Mouse (Mus musculus) gastrocnemius, postnatal 4 days (tissue): Measurements from ENCODE around the gene Rhof. TPM values are rescaled to one million over a fixed set of nuclear protein-coding genes. Genes with fewer than 3 reads are reported as not detected.
A peak's percentile ranks its signal among the peaks of the same experiment; 100 is the strongest.

ENCODE experiments used
- DNase-seq, 2 experiments: peaks; one replicate each; pipeline ENCODE4 v3.0.0; 2021 to 2022; ENCODE audit warnings: low spot score in 2 of 2, mixed read lengths in 2 of 2
- total RNA-seq, 2 experiments: library from RNA; stranded (reverse); gene quantifications; 2 replicates each; pipeline ENCODE4 v1.2.3; 2021

Rhof gene
- total RNA-seq, 2 experiments from 2014 or later = 0.91 to 0.93 TPM

DNA sequence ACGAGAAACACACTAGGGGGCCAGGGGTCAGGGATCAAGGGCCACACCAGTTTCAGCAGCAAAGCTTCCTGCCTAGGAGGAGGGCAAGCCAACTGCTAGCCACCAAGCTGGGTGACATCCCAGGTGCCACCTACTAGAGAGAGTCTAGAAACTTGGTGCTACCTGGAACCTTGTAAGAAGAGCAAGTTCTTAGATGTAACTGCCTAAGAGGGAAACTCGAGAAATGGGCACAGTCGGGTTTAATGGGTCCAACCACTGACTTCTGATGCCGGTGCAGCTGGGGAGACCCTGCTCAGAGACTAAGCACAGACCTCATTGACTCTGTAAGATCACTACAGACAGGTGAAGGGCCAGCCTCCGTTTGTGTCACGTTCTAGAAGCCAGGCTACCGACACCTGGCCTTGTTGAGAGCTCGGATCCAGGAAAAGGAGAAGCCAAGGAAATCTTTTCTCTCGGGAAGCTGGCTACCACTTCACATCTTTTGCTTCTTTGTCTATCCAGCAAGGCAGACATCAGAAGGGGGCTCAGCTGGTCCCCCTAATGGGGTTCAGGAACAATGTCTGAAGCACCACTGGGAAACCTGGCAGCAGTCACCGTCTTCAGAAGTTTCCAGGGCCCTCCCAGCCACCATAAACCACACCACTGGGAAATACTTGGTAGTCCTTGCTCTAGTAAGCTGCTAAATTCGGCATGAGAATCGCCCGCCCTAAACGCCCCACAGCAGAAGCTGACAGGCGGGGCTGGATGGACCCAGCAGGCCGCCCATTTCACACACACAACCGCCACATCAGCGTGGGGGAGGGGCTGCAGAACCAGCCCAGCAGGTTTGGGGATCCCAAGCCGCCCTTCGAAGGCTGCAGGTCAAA, 4.8 kb upstream of the Rhof start:
- peak; percentile 76 to 90 for DNase-seq

DNA sequence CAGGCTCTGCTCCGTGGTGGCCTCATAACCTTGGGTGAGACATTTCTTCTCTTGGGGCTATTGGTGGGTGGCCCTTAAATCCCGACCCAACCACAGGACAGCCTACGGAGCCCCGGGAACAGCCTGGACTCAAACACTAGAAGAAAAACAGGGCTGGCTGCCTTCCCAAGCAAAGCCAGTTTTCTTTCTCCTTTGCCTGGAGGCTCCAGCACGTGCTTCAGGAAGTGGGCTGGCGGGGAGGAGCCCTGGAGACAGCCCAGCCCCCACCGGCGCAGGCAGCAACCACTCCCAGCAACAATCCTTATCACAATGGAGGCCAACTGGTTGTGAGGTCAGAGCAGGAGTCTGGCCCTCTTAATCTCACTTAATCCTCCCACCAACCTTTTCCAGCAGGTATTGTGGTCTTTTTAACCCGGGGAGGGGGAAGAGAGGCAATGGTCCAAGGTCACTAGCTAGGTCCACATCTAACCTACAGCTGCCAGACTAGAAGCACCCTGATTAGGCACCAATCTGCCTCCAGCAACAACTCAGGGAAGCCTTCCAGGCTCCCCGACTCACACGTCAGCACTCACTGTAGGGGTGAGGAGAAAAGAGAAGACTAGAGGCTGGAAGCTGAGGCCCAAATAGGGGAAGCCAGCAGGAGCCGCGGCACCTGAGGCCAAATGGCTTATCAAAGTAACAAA, 4.0 kb upstream of the Rhof start:
- peak; percentile 78 to 92 for DNase-seq

DNA sequence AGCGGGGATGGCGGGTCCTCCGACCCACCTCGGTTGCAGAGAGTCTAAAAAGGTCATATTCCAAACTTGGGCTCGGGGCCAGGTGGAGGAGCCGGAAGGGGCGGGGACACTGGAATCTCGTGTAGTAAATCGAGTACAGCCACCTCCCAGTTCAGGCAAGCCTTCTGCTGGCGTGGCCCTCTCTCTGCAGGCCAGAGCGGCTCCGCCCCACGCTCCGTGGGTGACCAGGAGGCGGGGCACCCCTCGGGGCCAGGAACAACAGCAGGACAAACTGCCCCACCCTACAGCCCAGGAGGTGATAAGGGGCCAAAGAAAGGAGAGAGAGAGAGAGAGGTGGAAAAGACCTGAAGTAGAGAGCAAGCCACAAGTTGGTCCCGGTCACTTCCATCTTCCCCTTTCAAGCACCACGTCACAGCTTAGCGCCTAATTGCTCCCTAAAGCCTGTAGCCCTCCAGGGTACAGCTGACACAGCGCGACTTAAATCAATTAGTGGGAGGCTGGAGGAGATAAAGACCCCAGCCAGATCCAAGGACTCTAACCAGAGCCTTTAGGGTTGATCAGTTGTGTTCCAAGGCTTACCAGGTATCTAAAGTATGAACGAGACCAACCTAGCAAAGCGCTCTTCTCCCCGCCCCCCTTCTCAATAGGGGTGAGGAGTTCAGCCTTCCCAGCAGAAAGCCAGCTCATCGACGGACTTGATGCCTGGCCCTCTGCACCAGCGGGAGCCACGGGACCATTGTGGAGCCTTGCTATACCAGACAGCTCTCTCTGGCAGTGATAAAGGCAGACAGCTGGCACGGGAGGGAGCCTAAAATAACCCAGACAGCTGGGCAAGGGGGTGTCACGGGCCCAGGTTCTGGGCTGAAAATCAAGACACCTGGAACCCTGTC, 3.2 kb upstream of the Rhof start:
- DNase-seq = peak; percentile 78 to 90

GRCm38 (mm10) chr5:123134875-123135382, 2.4 kb upstream of the Rhof start:
- DNase-seq = no peak

DNA sequence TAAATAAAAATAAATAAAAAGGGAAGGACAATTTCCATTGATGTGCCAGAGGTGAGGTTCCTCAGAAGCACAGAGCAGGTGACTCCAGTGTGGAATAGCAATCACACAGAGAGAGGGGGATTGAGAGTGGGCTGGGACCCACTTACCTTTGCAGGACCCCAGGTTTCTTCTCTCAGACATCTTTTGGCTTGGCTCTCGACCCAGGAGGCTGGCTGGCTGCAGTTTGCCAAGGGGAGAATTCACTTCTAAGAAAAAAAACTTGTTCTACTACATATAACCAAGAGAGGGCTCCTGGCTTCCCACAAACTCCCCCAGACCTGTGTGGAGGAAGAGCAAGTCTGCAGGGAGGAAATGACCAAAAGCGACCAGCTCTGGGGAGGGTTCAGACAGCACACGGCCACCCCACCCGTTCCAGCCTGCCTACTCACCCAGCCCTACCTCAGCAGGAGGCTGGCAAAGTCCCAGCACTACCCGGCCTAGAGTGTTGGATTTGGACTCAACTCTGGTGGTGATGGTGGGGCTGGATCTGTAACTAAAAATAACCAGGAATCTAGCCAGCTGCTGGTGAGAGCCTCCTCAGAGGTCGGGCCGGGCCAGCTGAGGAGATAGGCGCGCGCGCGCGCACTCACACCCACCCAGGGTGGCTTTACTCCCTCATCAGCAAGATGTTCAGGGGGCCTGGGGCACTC, 1.8 kb upstream of the Rhof start:
- peak in 1 of 2 experiments; percentile 71 for DNase-seq

DNA sequence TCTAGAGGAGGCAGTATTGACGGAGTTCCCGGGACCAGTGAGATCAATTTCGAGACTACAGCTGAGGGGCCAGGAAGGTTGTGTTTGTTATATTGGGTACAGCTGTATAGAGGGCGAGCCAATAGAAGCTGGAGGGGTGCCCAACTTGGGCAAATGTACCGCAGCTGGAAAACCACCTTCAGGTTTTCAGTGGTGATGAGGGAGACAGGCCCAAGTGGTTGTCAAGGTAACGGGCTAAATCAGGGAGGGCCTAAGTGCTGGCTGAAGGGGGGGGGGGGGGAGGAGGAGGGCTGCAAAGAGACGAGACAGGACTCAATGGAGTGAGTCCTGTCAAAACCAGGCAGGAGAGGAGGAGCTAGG, 1.3 kb upstream of the Rhof start:
- peak in 1 of 2 experiments; percentile 53 for DNase-seq

- peak; percentile 81 to 86 for DNase-seq
These were observed 741 bp upstream of the Rhof start for GRCm38 (mm10) chr5:123133083-123133783.

- no peak for DNase-seq
These were observed 1.7 kb downstream of the Rhof start for GRCm38 (mm10) chr5:123130814-123131148.

GRCm38 (mm10) chr5:123130030-123130813, 2.3 kb downstream of the Rhof start:
- no peak for DNase-seq

GRCm38 (mm10) chr5:123129170-123129757, 3.2 kb downstream of the Rhof start:
- DNase-seq = no peak

- DNase-seq = no peak
These were observed 3.9 kb downstream of the Rhof start for GRCm38 (mm10) chr5:123128426-123129169.

GRCm38 (mm10) chr5:123127031-123127430, 5.5 kb downstream of the Rhof start:
- no peak for DNase-seq

GRCm38 (mm10) chr5:123125638-123126406, 6.7 kb downstream of the Rhof start:
- no peak for DNase-seq

DNA sequence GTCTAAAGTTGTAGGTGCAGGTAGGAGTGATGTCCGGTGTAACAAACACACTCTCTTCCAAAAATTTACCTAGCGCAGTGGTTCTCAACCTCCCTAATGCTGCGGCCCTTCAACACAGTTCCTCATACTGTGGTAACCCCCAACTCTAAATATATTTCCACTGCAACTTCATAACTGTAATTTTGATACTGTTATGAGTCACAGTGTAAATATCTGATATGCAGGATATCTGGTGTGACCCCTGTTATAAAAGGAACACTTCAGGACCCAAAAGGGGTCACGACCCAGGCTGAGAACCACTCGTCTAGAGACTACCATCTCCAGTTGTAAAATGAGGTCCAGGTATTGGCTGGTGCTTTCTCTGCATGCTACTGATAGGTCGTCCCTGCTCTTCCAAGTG, 7.4 kb downstream of the Rhof start:
- no peak for DNase-seq

GRCm38 (mm10) chr5:123122181-123122580, 10.3 kb downstream of the Rhof start:
- DNase-seq = no peak

DNA sequence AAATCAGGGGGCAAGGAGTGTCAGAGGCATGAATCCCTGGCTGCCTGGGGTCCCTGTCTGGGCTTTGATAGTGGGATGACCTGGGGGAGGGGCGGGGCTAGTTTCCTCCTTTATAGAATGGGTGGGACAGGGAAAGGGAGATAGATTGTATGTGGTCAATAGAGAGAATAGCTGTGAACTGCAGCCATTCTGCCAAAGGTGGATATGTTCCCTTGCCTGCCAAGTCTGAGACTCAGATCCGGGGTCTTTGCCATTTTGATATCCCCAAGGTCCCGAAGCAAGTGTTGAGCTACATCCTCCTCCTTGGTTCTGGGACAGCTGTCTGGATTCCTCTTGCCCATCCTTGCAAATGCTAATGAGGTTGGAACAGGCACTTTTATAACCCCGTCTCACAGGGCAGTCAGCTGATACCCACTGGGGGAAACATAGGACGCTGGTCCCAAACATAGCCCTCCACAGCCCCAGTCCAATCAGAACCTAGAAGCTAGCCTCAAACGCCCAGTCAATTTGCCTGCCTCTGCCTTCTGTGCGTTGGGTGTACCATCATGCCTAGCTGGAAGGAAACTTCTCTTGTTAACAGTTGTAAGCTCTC, 11.8 kb downstream of the Rhof start:
- peak in 1 of 2 experiments; percentile 10 for DNase-seq

DNA sequence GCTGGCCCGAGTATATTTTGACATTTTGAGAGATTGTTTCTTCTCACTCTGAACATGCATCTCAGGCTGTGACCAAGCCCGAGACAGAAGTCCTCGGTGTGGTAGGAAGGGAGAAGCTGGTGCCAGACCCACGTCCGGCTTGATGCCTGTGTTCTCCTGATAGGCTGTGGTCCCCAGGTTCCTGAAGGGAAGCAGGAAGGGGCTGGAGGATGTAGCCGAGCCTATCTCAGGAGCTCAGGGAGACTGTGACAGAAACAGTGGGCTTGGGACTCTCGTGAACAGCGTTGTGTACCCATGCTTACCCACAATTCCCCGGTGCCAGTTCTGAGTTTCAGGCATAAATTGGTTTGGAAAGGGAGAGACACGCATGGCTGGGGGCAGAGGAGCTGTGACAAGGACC, 13.7 kb downstream of the Rhof start:
- no peak for DNase-seq
